19 mouse cellular contexts compared by ENCODE assay signal in the genomic region with DNA sequence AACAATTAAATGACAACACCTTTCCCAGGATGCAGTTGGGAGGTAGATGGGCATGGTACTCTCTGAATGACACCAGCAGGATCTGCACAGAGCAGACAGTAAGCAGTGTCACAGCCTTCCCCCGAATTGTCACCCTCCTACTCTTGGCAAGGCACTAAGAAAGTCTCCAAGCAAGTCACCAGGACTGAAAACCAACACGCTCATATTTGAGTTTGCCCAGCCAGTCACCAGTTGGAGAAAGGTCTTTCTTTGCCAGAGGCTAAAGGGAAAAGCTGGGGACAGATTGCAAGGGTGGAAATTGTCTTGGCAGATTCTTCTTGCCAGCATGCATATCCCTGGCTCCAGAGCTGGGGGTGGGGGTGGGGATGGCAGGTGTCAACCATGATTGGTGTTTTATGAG. TPM values are rescaled to one million over a fixed set of nuclear protein-coding genes. Genes with fewer than 3 reads are reported as not detected.
DNase-seq lines count a peak whose midpoint lies in the region; TF ChIP-seq lines count a peak whose summit lies in the region.
"Had no signal": no experiment of that assay in that cellular context is flagged by ENCODE, and none has a peak within 500 bp of the region (broad histone marks: within the 10 kb centered on the region; RNA-seq: fewer than 3 reads in every experiment).

No protein-coding gene starts in this region.

- TF ChIP-seq CTCF in layer of hippocampus, adult 2 months (conservative IDR thresholded peaks at IDR 0.05): no peak

- DNase-seq in cerebellum, adult 11-12 months: peak; percentile 58
- DNase-seq in cerebellum, postnatal 4 days (ENCODE audit: low spot score in 2 of 2): no peak
- peak; percentile 60 to 68 for DNase-seq in cerebellum, postnatal 14 days
- no peak for DNase-seq in cerebellum, postnatal 36 days
- no peak for DNase-seq in layer of hippocampus, adult 2 months (ENCODE audit: low spot score in 2 of 2)
- DNase-seq in layer of hippocampus, postnatal 14 days (ENCODE audit: low spot score in 2 of 2): no peak
- peak; percentile 52 for DNase-seq in adipocyte (ENCODE audit: low spot score)
- no peak for DNase-seq in heart, adult 18-20 months
- DNase-seq: adrenal gland, postnatal 10 days; B cell, adult 2 months; embryo, embryonic 11 days; gastrocnemius, postnatal 36 days; heart, adult 11 months; heart, postnatal 10 days; heart, postnatal 4 days; kidney, adult 2 months had no signal

- 0 out of 2 replicates have a peak overlapping the region, but pooled peaks have one; percentile 25 for H3K27ac ChIP-seq in layer of hippocampus, adult 2 months
- H3K27ac ChIP-seq: embryonic facial prominence, embryonic 12.5 days; heart, embryonic 10.5 days; hindbrain, embryonic 12.5 days had no signal

- no peak overlapping the region for H3K4me3 ChIP-seq in layer of hippocampus, adult 2 months
- H3K4me3 ChIP-seq: embryonic facial prominence, embryonic 12.5 days; heart, embryonic 10.5 days; hindbrain, embryonic 12.5 days had no signal

RNA-seq across cellular contexts. Expression of gene Gldc, which starts 11.0 kb away (rescaled TPM):
- 10 to 100 TPM; 35.9 to 37.1 TPM for total RNA-seq in layer of hippocampus, adult 2 months (2021)
- 10 to 100 TPM; 24.2 to 25.9 TPM for total RNA-seq in layer of hippocampus, postnatal 14 days (2021)
- total RNA-seq in heart, adult 18-20 months (2021): under 1 TPM; 0.17 to 0.28 TPM
- total RNA-seq: gastrocnemius, postnatal 36 days had no signal

Comparison
In these comparisons a context has a peak if more than half of its experiments do, and no peak if none do; other contexts are left out.
1. DNase-seq: peak in cerebellum, adult 11-12 months (single experiment), cerebellum, postnatal 14 days (2 of 2) and adipocyte (single experiment); none in cerebellum, postnatal 4 days (0 of 2), cerebellum, postnatal 36 days (0 of 2), layer of hippocampus, adult 2 months (0 of 2), layer of hippocampus, postnatal 14 days (0 of 2) and heart, adult 18-20 months (0 of 2).
2. RNA of gene Gldc, which starts 11.0 kb away (total RNA-seq): 35.9 to 37.1 TPM in layer of hippocampus, adult 2 months and 24.2 to 25.9 TPM in layer of hippocampus, postnatal 14 days; 0.17 to 0.28 TPM in heart, adult 18-20 months; every median in the first group is over 10 times any median in the second.